Mouse (Mus musculus) ES-Bruce4 (cell line): ENCODE data around the gene Spred1. TPM values are rescaled to one million over a fixed set of nuclear protein-coding genes. Genes with fewer than 3 reads are reported as not detected.
A peak's percentile ranks its signal among the peaks of the same experiment; 100 is the strongest.

Experiments
- H3K27ac ChIP-seq: 2 replicates; pipeline ENCODE4 v1.5.1; 2012; ENCODE audit warnings: low read length, inconsistent platforms; ENCODE audit not compliant: insufficient read depth
- H3K27me3 ChIP-seq: 2 replicates; pipeline ENCODE4 v1.6.1; 2012; ENCODE audit warnings: mild to moderate bottlenecking, low read length, inconsistent platforms; ENCODE audit not compliant: control insufficient read depth, poor library complexity, insufficient read depth, severe bottlenecking
- H3K36me3 ChIP-seq: 2 replicates; pipeline ENCODE4 v1.6.1; 2012; ENCODE audit warnings: inconsistent platforms, mild to moderate bottlenecking, low read length, moderate library complexity; ENCODE audit not compliant: control insufficient read depth, poor library complexity, insufficient read depth, severe bottlenecking
- H3K4me1 ChIP-seq: one replicate; pipeline ENCODE4 v1.8.1; 2011; ENCODE audit warnings: low read length; ENCODE audit not compliant: control insufficient read depth, insufficient read depth
- H3K4me3 ChIP-seq: 2 replicates; pipeline ENCODE4 v1.5.1; 2011; ENCODE audit warnings: low read depth, mild to moderate bottlenecking, low read length
- H3K9ac ChIP-seq: 2 replicates; pipeline ENCODE4 v1.6.1; 2012; ENCODE audit warnings: low read depth, mild to moderate bottlenecking, inconsistent platforms; ENCODE audit not compliant: poor library complexity, severe bottlenecking
- H3K9me3 ChIP-seq: replicated peaks from 2 replicates; pipeline ENCODE4 v1.6.1; 2012; ENCODE audit warnings: mild to moderate bottlenecking, low read length, inconsistent platforms; ENCODE audit not compliant: control insufficient read depth, poor library complexity, insufficient read depth, severe bottlenecking
- CTCF ChIP-seq: IDR thresholded peaks from one replicate; pipeline ENCODE4 v1.8.1; 2011; ENCODE audit warnings: low read depth, low read length
- EP300 ChIP-seq: IDR thresholded peaks from 2 replicates; pipeline ENCODE4 v1.6.1; 2011; ENCODE audit warnings: low read depth, low read length; ENCODE audit not compliant: insufficient read depth
- POLR2A ChIP-seq: IDR thresholded peaks from one replicate; pipeline ENCODE4 v1.8.1; 2011; ENCODE audit warnings: low read length; ENCODE audit not compliant: insufficient read depth
- polyA plus RNA-seq: library from polyadenylated mRNA; stranded (reverse); fragments of >200 nt; gene quantifications from 2 replicates; pipeline ENCODE4 v1.2.4, GENCODE M21; 2011; ENCODE audit warnings: low read depth; ENCODE audit not compliant: missing spikeins, insufficient read depth, insufficient read length

Spred1 gene
- polyA plus RNA-seq, 1 experiment: 43.1 TPM

- TF ChIP-seq EP300: no peak
- TF ChIP-seq POLR2A: no peak
- no peak for TF ChIP-seq CTCF
- H3K36me3 ChIP-seq: no peaks in the 10 kb centered on the region
- H3K4me1 ChIP-seq: no peaks in the 10 kb centered on the region
- no peaks in the 10 kb centered on the region for H3K27me3 ChIP-seq
- no peak overlapping the region; the same call in 1 of the 2 replicates for H3K9ac ChIP-seq
- H3K27ac ChIP-seq: no peak overlapping the region
- 0 out of 2 replicates have a peak, but pooled peaks cover 2% of the 10 kb centered on the region for H3K9me3 ChIP-seq
- no peak overlapping the region for H3K4me3 ChIP-seq
These were observed 96.6 kb downstream of the Spred1 start for GRCm38 (mm10) chr2:117217695-117218216.

- Histone ChIP-seq H3K4me3 (no peak overlapping the region), H3K4me1 (no peaks in the 10 kb centered on the region), H3K27me3 (no peaks in the 10 kb centered on the region), H3K36me3 (no peaks in the 10 kb centered on the region), H3K27ac (no peak overlapping the region), H3K9me3 (0 out of 2 replicates have a peak, but pooled peaks cover 2% of the 10 kb centered on the region), H3K9ac (no peak overlapping the region)
- TF ChIP-seq EP300: no peak
These were observed 98.4 kb downstream of the Spred1 start for GRCm38 (mm10) chr2:117219536-117219935.

GRCm38 (mm10) chr2:117222651-117223050 is 101.5 kb downstream of the Spred1 start:
- Histone ChIP-seq H3K36me3 (no peaks in the 10 kb centered on the region), H3K4me3 (no peak overlapping the region), H3K27ac (no peak overlapping the region), H3K9ac (no peak overlapping the region), H3K9me3 (0 out of 2 replicates have a peak, but pooled peaks cover 2% of the 10 kb centered on the region), H3K27me3 (no peaks in the 10 kb centered on the region), H3K4me1 (no peaks in the 10 kb centered on the region)
- TF ChIP-seq POLR2A (no peak), EP300 (no peak), CTCF (no peak)

- TF ChIP-seq CTCF (no peak), POLR2A (no peak)
- Histone ChIP-seq H3K4me1 (no peaks in the 10 kb centered on the region), H3K9me3 (no peaks in the 10 kb centered on the region), H3K36me3 (no peaks in the 10 kb centered on the region), H3K27ac (no peak overlapping the region), H3K4me3 (no peak overlapping the region), H3K27me3 (no peaks in the 10 kb centered on the region), H3K9ac (no peak overlapping the region)
These were observed 107.5 kb downstream of the Spred1 start for GRCm38 (mm10) chr2:117228601-117229125.

- TF ChIP-seq EP300 (no peak), POLR2A (no peak), CTCF (no peak)
- H3K4me3 ChIP-seq: no peak overlapping the region
- no peaks in the 10 kb centered on the region for H3K9me3 ChIP-seq
- H3K4me1 ChIP-seq: no peaks in the 10 kb centered on the region
- no peaks in the 10 kb centered on the region for H3K36me3 ChIP-seq
- H3K27me3 ChIP-seq: no peaks in the 10 kb centered on the region
- H3K9ac ChIP-seq: no peak overlapping the region
- H3K27ac ChIP-seq: no peak overlapping the region
These were observed 109.1 kb downstream of the Spred1 start for GRCm38 (mm10) chr2:117230261-117230660.

- Histone ChIP-seq H3K4me1 (no peaks in the 10 kb centered on the region), H3K36me3 (no peaks in the 10 kb centered on the region)
These were observed 110.1 kb downstream of the Spred1 start for GRCm38 (mm10) chr2:117231257-117231656.

More at GRCm38 (mm10) chr2:117231257-117231656, 110.1 kb downstream of the Spred1 start:
- peak; percentile 87 for TF ChIP-seq CTCF
- no peak for TF ChIP-seq POLR2A
- H3K9me3 ChIP-seq: no peaks in the 10 kb centered on the region
- no peak overlapping the region for H3K27ac ChIP-seq
- H3K4me3 ChIP-seq: no peak overlapping the region
- H3K9ac ChIP-seq: no peak overlapping the region
- no peaks in the 10 kb centered on the region for H3K27me3 ChIP-seq

Other genes starting within 250 kb of the Spred1 start
- gene Tmco5, start 242.7 kb upstream of the Spred1 start, polyA plus RNA-seq: not detected in 2 replicates
- 74.2 and 76.1 TPM in 2 replicates for gene Fam98b, start 128.4 kb downstream of the Spred1 start, polyA plus RNA-seq
- gene Rasgrp1, start 221.6 kb downstream of the Spred1 start, polyA plus RNA-seq: 1.4 and 2.6 TPM in 2 replicates